Mouse (Mus musculus) testis, adult 2 months (tissue): ENCODE data around the gene Cmya5. TPM values are rescaled to one million over a fixed set of nuclear protein-coding genes. Genes with fewer than 3 reads are reported as not detected.

Source experiments
- H3K27ac ChIP-seq: fragments of 200-500 bp; 2 replicates; pipeline ENCODE4 v1.5.1; 2012; ENCODE audit warnings: low read depth, low read length; ENCODE audit not compliant: control insufficient read depth, insufficient read depth
- H3K27me3 ChIP-seq: fragments of 200-500 bp; 2 replicates; pipeline ENCODE4 v1.6.1; 2012; ENCODE audit warnings: mild to moderate bottlenecking, low read length, moderate library complexity; ENCODE audit not compliant: control insufficient read depth, insufficient read depth
- H3K36me3 ChIP-seq: fragments of 200-500 bp; 2 replicates; pipeline ENCODE4 v1.6.1; 2012; ENCODE audit warnings: mild to moderate bottlenecking, low read length; ENCODE audit not compliant: control insufficient read depth, insufficient read depth
- H3K4me1 ChIP-seq: fragments of 200-500 bp; 2 replicates; pipeline ENCODE4 v1.6.1; 2012; ENCODE audit warnings: low read length; ENCODE audit not compliant: control insufficient read depth, insufficient read depth
- H3K4me3 ChIP-seq: fragments of 200-500 bp; 2 replicates; pipeline ENCODE4 v1.5.1; 2012; ENCODE audit warnings: low read depth, mild to moderate bottlenecking, low read length, moderate library complexity, mixed read lengths; ENCODE audit not compliant: control insufficient read depth
- CTCF ChIP-seq: fragments of 200-500 bp; IDR thresholded peaks from 2 replicates; pipeline ENCODE4 v1.5.1; 2012; ENCODE audit warnings: low read depth, mild to moderate bottlenecking, inconsistent platforms, low read length, moderate library complexity; ENCODE audit not compliant: control insufficient read depth, insufficient read depth, insufficient replicate concordance
- POLR2A ChIP-seq: fragments of 200-500 bp; IDR thresholded peaks from 2 replicates; pipeline ENCODE4 v1.6.1; 2012; ENCODE audit warnings: low read depth, mild to moderate bottlenecking, inconsistent platforms, low read length, moderate library complexity; ENCODE audit not compliant: control insufficient read depth
- polyA plus RNA-seq: library from polyadenylated mRNA; depleted of rRNA; stranded (reverse); fragments of >200 nt; gene quantifications from 2 replicates; pipeline ENCODE4 v1.2.3, GENCODE M21; 2012

Gene Cmya5
- polyA plus RNA-seq, 1 experiment = 0.02 TPM

DNA sequence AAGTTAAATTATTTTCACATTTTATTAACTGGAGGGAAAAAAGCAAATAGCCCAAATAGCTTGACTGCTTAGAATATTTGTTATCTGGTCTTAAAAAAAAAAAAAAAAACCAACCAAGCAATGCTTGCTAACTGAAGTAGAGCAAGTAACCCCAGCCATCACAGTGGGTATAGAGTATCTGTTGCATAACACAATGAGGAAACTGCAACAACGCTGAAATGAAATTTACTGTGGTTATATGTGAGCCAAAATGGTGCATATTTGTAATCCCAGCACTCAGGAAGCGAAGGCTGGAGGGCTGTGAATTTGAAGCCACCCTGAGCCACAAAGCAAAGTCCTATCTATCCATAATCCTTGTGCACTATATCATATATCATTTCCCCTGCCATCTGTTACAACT, 35.0 kb upstream of the Cmya5 start:
- no peaks in the 10 kb centered on the region for H3K4me1 ChIP-seq
- TF ChIP-seq CTCF (no peak), POLR2A (no peak)

DNA sequence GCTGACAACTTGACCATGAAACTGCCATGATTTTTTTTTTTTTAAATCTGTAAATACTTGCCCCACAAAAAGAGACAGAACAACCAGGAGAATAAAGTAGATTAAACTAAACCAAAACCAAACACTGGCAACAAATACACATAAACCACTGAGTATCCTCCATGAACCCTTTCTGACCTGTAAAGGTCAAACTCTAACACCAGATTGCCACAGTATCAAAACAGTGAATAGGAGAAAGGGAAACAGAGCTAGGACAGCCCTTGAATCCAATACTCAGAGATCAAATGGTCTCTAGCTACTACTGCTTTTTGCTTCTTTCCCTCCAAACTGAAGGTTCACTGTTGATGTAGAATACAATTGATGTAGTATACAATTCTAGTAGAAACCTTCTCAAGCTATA, 33.0 kb upstream of the Cmya5 start:
- H3K27me3 ChIP-seq = no peaks in the 10 kb centered on the region
- H3K27ac ChIP-seq = no peak overlapping the region
- no peaks in the 10 kb centered on the region for H3K4me1 ChIP-seq
- no peak overlapping the region for H3K4me3 ChIP-seq
- no peaks in the 10 kb centered on the region for H3K36me3 ChIP-seq
- TF ChIP-seq POLR2A (no peak), CTCF (no peak)

More for the DNA sequence above, 35.0 kb upstream of the Cmya5 start:
- Histone ChIP-seq H3K27ac (no peak overlapping the region), H3K27me3 (no peaks in the 10 kb centered on the region), H3K4me3 (no peak overlapping the region), H3K36me3 (no peaks in the 10 kb centered on the region)

DNA sequence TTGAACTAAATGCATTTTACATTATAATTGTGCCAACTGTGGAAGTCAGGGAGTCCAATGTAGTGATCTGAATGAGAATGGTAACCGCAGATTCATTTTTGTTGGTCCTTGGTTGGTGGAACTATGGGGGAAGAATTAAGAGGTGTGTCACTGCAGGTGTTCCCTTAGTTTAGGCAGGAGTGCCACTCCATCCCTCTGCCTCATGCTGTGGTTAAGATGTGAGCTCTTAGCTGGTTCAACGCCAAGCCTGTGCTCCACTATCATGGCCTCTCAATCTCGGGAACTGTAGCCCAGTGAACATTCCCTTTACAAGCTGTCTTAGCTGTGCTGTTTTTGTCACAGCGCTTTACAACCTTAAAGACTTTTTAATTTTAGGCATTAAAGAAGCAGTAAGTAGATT, 18.8 kb upstream of the Cmya5 start:
- Histone ChIP-seq H3K4me3 (peak overlapping the region; percentile 40), H3K36me3 (no peaks in the 10 kb centered on the region), H3K27me3 (no peaks in the 10 kb centered on the region), H3K27ac (no peak overlapping the region), H3K4me1 (no peaks in the 10 kb centered on the region)
- TF ChIP-seq POLR2A = no peak
- no peak for TF ChIP-seq CTCF

DNA sequence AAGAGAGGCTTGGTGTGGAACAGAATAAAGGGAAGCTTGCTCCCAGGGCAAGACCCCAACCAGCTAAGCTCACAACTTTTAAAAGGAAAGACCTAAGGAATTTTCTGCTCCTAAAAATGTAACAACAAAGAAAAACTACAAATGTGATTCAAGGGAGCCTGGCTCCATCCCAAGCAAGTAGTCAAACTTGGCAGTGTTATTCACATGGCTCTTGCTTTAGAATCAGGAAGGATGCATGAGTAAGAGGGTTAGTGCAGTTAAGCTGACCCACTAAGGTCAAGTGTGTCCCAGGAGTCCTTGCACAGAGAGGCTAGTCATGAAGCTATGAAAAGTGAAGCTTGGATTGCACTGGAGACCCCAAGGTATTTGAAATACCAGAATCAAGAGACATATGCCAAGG, 17.9 kb upstream of the Cmya5 start:
- Histone ChIP-seq H3K36me3 (no peaks in the 10 kb centered on the region), H3K27ac (no peak overlapping the region), H3K4me1 (no peaks in the 10 kb centered on the region), H3K4me3 (no peak overlapping the region; the same call in 1 of the 2 replicates), H3K27me3 (no peaks in the 10 kb centered on the region)
- TF ChIP-seq POLR2A (no peak), CTCF (no peak)

DNA sequence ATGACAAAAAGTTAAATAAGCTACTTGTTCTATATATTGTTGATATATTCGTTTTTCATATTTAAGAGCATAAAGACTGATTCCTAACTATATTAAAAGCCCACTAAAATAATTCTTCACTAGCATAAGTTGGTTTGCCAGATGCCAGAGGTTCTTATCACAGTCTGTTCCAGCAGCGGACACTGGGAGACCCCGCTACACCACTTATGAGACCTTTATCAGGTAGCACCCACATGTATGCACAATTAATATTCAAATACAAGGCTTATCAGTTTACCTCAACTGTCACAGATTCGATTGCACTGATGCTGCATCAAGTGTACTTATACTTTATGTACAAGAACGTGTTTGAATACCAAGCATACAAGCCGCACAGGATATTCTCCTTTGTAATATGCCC, 13.7 kb upstream of the Cmya5 start:
- Histone ChIP-seq H3K4me3 (no peak overlapping the region), H3K27me3 (no peaks in the 10 kb centered on the region), H3K36me3 (no peaks in the 10 kb centered on the region), H3K27ac (no peak overlapping the region), H3K4me1 (no peaks in the 10 kb centered on the region)
- TF ChIP-seq CTCF (no peak), POLR2A (no peak)

DNA sequence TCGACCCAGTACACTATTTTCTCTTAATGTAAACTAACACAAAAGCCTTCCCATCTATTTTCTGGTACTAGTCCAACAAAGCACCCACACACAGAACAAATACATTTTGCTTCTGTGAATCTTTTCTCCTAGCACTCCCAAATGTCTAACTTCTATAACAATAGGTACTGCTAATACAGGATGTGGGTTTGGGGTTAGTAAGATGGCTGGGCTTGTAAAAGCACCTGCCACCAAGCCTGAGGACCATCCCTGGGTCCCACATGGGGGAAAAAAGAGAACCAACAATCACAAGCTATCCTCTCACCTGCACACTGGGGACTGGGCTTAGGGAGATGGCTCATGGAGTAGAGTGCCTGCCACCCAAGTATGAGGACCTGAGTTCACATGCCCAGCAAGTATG, 8.8 kb upstream of the Cmya5 start:
- TF ChIP-seq CTCF = no peak
- TF ChIP-seq POLR2A = no peak
- H3K4me3 ChIP-seq = no peak overlapping the region
- no peaks in the 10 kb centered on the region for H3K4me1 ChIP-seq
- H3K27me3 ChIP-seq = no peaks in the 10 kb centered on the region
- H3K27ac ChIP-seq = no peak overlapping the region
- no peaks in the 10 kb centered on the region for H3K36me3 ChIP-seq

DNA sequence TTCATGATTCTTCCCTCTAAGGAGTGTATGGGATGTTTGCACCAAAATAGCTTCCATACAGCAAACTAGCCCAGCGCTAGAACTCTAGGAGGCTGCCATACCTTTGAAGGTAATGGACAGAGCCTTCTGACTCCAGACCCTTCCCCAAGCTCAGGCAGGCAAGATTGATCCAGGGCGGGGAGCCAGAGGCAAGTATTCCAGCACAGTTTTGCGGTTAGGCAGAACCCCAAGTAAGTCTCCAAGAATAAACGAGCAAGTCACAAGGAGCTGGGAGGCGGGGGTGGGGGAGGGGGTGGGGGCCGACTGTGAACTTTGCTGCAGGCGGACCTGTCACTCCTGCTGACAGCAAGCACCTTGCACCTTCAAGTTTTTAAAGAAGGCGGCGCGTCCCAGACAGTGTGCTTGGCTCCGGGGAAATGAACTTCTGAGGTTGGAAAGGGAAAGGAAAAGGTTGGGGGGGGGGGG, 673 bp downstream of the Cmya5 start:
- Histone ChIP-seq H3K4me1 (peaks cover 6% of the 10 kb centered on the region), H3K4me3 (peak overlapping the region; percentile 78), H3K27me3 (no peaks in the 10 kb centered on the region), H3K27ac (no peak overlapping the region), H3K36me3 (no peaks in the 10 kb centered on the region)
- TF ChIP-seq POLR2A = no peak
- no peak for TF ChIP-seq CTCF

DNA sequence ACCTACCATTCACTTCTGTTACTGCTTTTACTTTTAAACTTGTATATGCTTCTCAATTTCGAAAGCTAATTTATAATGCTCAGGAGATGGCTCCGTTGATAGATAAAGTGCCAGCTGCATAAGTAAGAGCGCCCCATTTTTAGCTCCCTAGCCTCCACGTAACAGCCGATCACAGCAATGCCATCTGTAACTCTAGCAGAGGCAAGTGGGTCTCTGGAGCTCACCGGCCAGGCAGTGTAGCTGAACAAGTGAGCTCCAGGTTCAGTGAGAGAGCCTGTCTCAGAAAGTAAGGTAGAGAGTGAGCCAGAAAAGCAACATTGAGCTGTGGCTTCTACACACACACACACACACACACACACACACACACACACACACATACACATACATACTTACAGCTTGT, 3.3 kb downstream of the Cmya5 start:
- Histone ChIP-seq H3K36me3 (no peaks in the 10 kb centered on the region), H3K4me3 (no peak overlapping the region), H3K27me3 (no peaks in the 10 kb centered on the region), H3K27ac (no peak overlapping the region), H3K4me1 (peaks cover 6% of the 10 kb centered on the region)
- TF ChIP-seq CTCF = no peak
- no peak for TF ChIP-seq POLR2A
